ENCODE assay signal across 9 mouse cellular contexts in the genomic region with DNA sequence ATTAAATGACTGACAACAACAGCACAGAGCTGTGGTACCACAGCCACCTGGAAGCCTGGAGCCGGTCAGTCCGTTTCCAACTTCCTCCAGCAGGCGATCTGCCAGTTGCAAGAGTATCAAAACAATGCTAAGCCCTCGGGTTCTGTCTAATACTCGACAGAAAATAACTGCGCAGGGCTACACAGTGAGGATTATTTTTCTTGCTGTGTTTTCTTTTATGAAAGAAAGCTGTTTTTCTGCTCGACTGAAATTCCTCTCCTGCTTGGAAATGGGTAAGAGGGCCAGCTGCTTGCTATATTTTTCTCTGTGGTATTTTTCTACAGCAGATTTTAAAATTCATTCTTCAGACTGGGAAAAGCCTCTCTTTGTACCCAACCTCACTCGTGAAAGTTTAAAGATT. TPM values are rescaled to one million over a fixed set of nuclear protein-coding genes. Genes with fewer than 3 reads are reported as not detected.
DNase-seq lines count a peak whose midpoint lies in the region; ATAC-seq and TF ChIP-seq lines count a peak whose summit lies in the region.
"Had no signal": no experiment of that assay in that cellular context is flagged by ENCODE, and none has a peak within 500 bp of the region (broad histone marks: within the 10 kb centered on the region; RNA-seq: fewer than 3 reads in every experiment).

No protein-coding gene starts in this region.

- H3K4me3 ChIP-seq in liver, postnatal 0 days (ENCODE audit: low read depth, low read length), result no peak overlapping the region
- no peak overlapping the region for H3K4me3 ChIP-seq in liver, embryonic 11.5 days (ENCODE audit: low read depth, low read length)
- H3K4me3 ChIP-seq in embryonic facial prominence, embryonic 12.5 days, result no peak overlapping the region

- ATAC-seq in liver, postnatal 0 days, result no peak
- ATAC-seq in liver, embryonic 11.5 days (replicated peaks; ENCODE audit: low FRiP score), result no peak
- ATAC-seq in embryonic facial prominence, embryonic 12.5 days (ENCODE audit: insufficient number of reproducible peaks, insufficient read depth, low FRiP score, low TSS enrichment), result peak; percentile 75; the same call in 1 of the 2 replicates

- H3K9ac ChIP-seq in liver, postnatal 0 days (replicated peaks), result no peak overlapping the region
- no peak overlapping the region for H3K9ac ChIP-seq in liver, embryonic 11.5 days (ENCODE audit: low read depth, low read length)
- no peak overlapping the region for H3K9ac ChIP-seq in embryonic facial prominence, embryonic 12.5 days

- 40% methylated on average over 8 of the region's 8 CpGs for WGBS in liver, postnatal 0 days (ENCODE audit: insufficient replicate concordance)
- WGBS in liver, embryonic 11.5 days, result 68% methylated on average over 8 of the region's 8 CpGs
- WGBS in embryonic facial prominence, embryonic 12.5 days, result 10% methylated on average over 8 of the region's 8 CpGs

- H3K9me3 ChIP-seq in liver, postnatal 0 days (ENCODE audit: low read length), result no peaks in the 10 kb centered on the region
- no peaks in the 10 kb centered on the region for H3K9me3 ChIP-seq in liver, embryonic 11.5 days (ENCODE audit: control insufficient read depth, low read length)
- H3K9me3 ChIP-seq in embryonic facial prominence, embryonic 12.5 days, result no peaks in the 10 kb centered on the region

- no peak for TF ChIP-seq EP300 in liver, postnatal 0 days (IDR thresholded peaks at IDR 0.05; ENCODE audit: low read depth)

- H3K36me3 ChIP-seq in liver, postnatal 0 days (replicated peaks; ENCODE audit: insufficient read depth, low read length), result no peaks in the 10 kb centered on the region
- no peaks in the 10 kb centered on the region for H3K36me3 ChIP-seq in liver, embryonic 11.5 days (ENCODE audit: control insufficient read depth, insufficient read depth, low read length)
- no peaks in the 10 kb centered on the region for H3K36me3 ChIP-seq in embryonic facial prominence, embryonic 12.5 days

- DNase-seq in liver, postnatal 0 days, result peak; percentile 17
- no peak for DNase-seq in liver, embryonic 11.5 days (ENCODE audit: low spot score)
- peak; percentile 75 for DNase-seq in cerebellum, adult 11-12 months
- peak; percentile 48 to 54 for DNase-seq in heart, postnatal 36 days
- DNase-seq in left cerebral cortex, postnatal 14 days (ENCODE audit: low spot score in 2 of 2), result peak; percentile 19 to 37
- peak; percentile 28 for DNase-seq in skeletal muscle tissue, adult 2 months (ENCODE audit: low read depth, low spot score)
- DNase-seq in spleen, adult 18-20 months, result no peak

- no peak for TF ChIP-seq CTCF in liver, postnatal 0 days (IDR thresholded peaks at IDR 0.05; ENCODE audit: low read depth)

- H3K27ac ChIP-seq in liver, postnatal 0 days (ENCODE audit: low read depth), result peak overlapping the region; percentile 40; the same call in 1 of the 2 replicates
- no peak overlapping the region for H3K27ac ChIP-seq in liver, embryonic 11.5 days (ENCODE audit: low read depth, low read length)
- peak overlapping the region; percentile 86 for H3K27ac ChIP-seq in embryonic facial prominence, embryonic 12.5 days

- H3K4me2 ChIP-seq in liver, postnatal 0 days (ENCODE audit: low read depth, low read length), result no peak overlapping the region
- no peak overlapping the region for H3K4me2 ChIP-seq in liver, embryonic 11.5 days
- H3K4me2 ChIP-seq in embryonic facial prominence, embryonic 12.5 days (replicated peaks), result 0 out of 2 replicates have a peak overlapping the region, but pooled peaks have one; percentile 24

- intact Hi-C loops in heart, postnatal 36 days (cut with DNase I), result no loop called here
- intact Hi-C loops in left cerebral cortex, postnatal 14 days (cut with DNase I), result no loop called here

- H3K27me3 ChIP-seq in liver, postnatal 0 days (ENCODE audit: insufficient read depth, low read length), result no peaks in the 10 kb centered on the region
- no peaks in the 10 kb centered on the region for H3K27me3 ChIP-seq in liver, embryonic 11.5 days (replicated peaks; ENCODE audit: control insufficient read depth, insufficient read depth, low read length)
- no peaks in the 10 kb centered on the region for H3K27me3 ChIP-seq in embryonic facial prominence, embryonic 12.5 days

- H3K4me1 ChIP-seq in liver, postnatal 0 days (ENCODE audit: insufficient read depth), result no peaks in the 10 kb centered on the region
- no peaks in the 10 kb centered on the region for H3K4me1 ChIP-seq in liver, embryonic 11.5 days (replicated peaks; ENCODE audit: control insufficient read depth, insufficient read depth, low read length)
- H3K4me1 ChIP-seq in embryonic facial prominence, embryonic 12.5 days, result peaks cover 22% of the 10 kb centered on the region

RNA-seq across cellular contexts. Expression of a gene that starts 23.8 kb away (rescaled TPM):
- polyA plus RNA-seq in liver, postnatal 0 days (2015; fragmentation: Nextera tagmentation; extraction: Ambion mirVana), result 1.1 and 1.4 TPM in 2 replicates
- polyA plus RNA-seq in liver, embryonic 11.5 days (2014; fragmentation: Nextera tagmentation; extraction: Ambion mirVana), result 0.10 and 0.17 TPM in 2 replicates
- 0.09 and 0.31 TPM in 2 replicates for polyA plus RNA-seq in embryonic facial prominence, embryonic 12.5 days (2016; fragmentation: Nextera tagmentation; extraction: Ambion mirVana)
- total RNA-seq in heart, postnatal 36 days (2021), result not detected
- not detected for total RNA-seq in left cerebral cortex, postnatal 14 days (2021)
- total RNA-seq: gastrocnemius, postnatal 4 days had no signal

RNA-seq across cellular contexts. Expression of a gene that starts 48.6 kb away (rescaled TPM):
- polyA plus RNA-seq in liver, postnatal 0 days (2015; fragmentation: Nextera tagmentation; extraction: Ambion mirVana), result 0.95 and 1.1 TPM in 2 replicates
- 0.09 and 0.12 TPM in 2 replicates for polyA plus RNA-seq in liver, embryonic 11.5 days (2014; fragmentation: Nextera tagmentation; extraction: Ambion mirVana)
- polyA plus RNA-seq in embryonic facial prominence, embryonic 12.5 days (2016; fragmentation: Nextera tagmentation; extraction: Ambion mirVana), result 0.60 and 0.81 TPM in 2 replicates
- total RNA-seq in heart, postnatal 36 days (2021), result under 1 TPM; 0.08 to 0.14 TPM
- total RNA-seq in left cerebral cortex, postnatal 14 days (2021), result under 1 TPM; 0.27 to 0.37 TPM

RNA-seq across cellular contexts. Expression of a gene that starts 48.6 kb away (rescaled TPM):
- 15.1 and 18.5 TPM in 2 replicates for polyA plus RNA-seq in liver, postnatal 0 days (2015; fragmentation: Nextera tagmentation; extraction: Ambion mirVana)
- 33.1 and 38.1 TPM in 2 replicates for polyA plus RNA-seq in liver, embryonic 11.5 days (2014; fragmentation: Nextera tagmentation; extraction: Ambion mirVana)
- 59.3 and 59.9 TPM in 2 replicates for polyA plus RNA-seq in embryonic facial prominence, embryonic 12.5 days (2016; fragmentation: Nextera tagmentation; extraction: Ambion mirVana)
- total RNA-seq in heart, postnatal 36 days (2021), result 100 to 1,000 TPM in 1 of 2 experiments, 10 to 100 TPM in 1; 98.5 to 101 TPM
- 10 to 100 TPM; 21.2 to 24.3 TPM for total RNA-seq in left cerebral cortex, postnatal 14 days (2021)

Comparison
In these comparisons a context has a peak if more than half of its experiments do, and no peak if none do; other contexts are left out.
1. DNase-seq: peak in liver, postnatal 0 days (single experiment), cerebellum, adult 11-12 months (single experiment), heart, postnatal 36 days (2 of 2), left cerebral cortex, postnatal 14 days (2 of 2) and skeletal muscle tissue, adult 2 months (single experiment); none in liver, embryonic 11.5 days (single experiment) and spleen, adult 18-20 months (0 of 2).